Mouse (Mus musculus): ENCODE measurements around the gene Pcsk4.

- TF ChIP-seq CTCF (IDR thresholded peaks at IDR 0.05) (no peak), POLR2A (IDR thresholded peaks at IDR 0.05; ENCODE audit: insufficient read depth, low read depth, low read length) (no peak)
These were observed 3.3 kb upstream of the Pcsk4 start for GRCm38 (mm10) chr10:80332525-80332989.
